Mouse (Mus musculus): Measurements from ENCODE around the gene Pccb.
A peak's percentile ranks its signal among the peaks of the same experiment; 100 is the strongest.

The Pccb gene

DNA sequence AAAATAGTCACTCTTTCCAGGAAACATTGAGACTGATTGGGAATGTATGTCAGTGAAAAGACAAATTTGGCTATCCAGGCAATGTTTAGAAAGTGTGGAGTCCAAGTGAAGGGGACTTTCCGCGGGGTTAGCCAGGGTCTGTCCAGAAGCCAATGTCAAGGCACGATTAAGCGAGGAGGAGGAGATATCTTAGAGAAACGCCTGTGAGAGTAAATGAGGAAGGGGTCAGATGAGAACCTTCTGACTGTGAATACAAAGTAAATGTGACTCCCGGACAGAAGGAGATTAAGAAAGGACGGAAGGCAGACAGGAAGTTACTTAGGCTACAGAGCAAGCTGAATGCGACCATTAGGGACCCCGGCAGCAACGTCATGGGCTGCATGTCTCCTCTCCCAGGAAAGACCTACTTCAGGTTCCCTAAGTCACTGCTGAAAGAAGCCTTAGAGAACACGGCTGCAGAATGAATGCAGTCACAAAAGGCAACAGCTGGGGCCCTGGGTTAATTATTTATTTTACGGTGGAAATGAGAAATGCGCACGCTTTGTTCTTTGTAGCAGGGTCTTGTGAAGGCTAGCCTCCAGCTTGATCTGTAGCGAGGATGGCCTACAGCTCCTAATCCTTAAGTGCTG is 11.1 kb upstream of the Pccb start:
- no peak for DNase-seq (ENCODE audit: low spot score in 2 of 2)

- no peak for DNase-seq (ENCODE audit: low spot score in 2 of 2)
Measured at GRCm38 (mm10) chr9:101042249-101042648, 7.6 kb upstream of the Pccb start.

- no peak for DNase-seq (ENCODE audit: low spot score in 2 of 2)
Measured at GRCm38 (mm10) chr9:101041508-101041907, 6.8 kb upstream of the Pccb start.

- DNase-seq (ENCODE audit: low spot score in 2 of 2), result no peak
Measured at GRCm38 (mm10) chr9:101038634-101039033, 3.9 kb upstream of the Pccb start.

DNA sequence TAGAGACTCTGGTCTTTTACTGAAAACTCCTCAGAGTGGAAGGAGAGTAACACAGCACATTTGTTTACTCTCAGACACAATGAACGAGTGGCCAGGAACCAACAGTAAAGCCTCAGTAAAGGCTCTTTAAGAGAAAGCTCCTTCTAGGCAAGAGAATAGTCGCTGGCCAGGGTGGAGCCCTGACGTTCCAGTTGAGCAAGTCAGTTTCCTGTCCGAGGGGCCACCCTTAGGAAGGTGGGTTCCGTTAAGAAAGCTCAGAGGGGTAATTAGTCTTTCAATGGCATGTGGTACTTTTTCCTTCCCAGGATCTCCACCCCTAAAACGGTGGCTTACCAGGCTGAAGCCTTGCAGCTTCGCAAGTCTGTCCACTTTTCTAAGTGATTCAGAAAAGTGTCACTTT is 2.7 kb upstream of the Pccb start:
- no peak for DNase-seq (ENCODE audit: low spot score in 2 of 2)

DNA sequence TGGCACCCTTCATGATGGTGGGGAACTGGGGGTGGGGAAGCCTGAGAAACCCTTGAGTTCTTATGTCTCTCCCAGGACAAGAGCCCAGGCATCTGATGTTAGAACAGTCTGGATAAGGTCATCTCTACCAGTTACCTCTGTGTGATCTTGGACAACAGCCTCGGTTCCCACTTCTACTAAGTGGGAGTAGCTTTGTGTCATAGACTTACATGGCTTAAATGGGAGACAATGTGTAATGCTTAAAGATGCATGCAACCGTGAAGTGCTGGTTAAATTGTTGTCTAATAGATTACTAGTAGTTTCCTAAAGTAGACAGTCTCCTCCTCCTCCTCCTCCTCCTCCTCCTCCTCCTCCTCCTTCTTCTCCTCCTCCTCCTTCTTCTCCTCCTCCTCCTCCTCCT is 2.2 kb upstream of the Pccb start:
- no peak for DNase-seq (ENCODE audit: low spot score in 2 of 2)

- DNase-seq (ENCODE audit: low spot score in 2 of 2), result no peak
Measured at GRCm38 (mm10) chr9:101035836-101036596, 1.3 kb upstream of the Pccb start.

DNA sequence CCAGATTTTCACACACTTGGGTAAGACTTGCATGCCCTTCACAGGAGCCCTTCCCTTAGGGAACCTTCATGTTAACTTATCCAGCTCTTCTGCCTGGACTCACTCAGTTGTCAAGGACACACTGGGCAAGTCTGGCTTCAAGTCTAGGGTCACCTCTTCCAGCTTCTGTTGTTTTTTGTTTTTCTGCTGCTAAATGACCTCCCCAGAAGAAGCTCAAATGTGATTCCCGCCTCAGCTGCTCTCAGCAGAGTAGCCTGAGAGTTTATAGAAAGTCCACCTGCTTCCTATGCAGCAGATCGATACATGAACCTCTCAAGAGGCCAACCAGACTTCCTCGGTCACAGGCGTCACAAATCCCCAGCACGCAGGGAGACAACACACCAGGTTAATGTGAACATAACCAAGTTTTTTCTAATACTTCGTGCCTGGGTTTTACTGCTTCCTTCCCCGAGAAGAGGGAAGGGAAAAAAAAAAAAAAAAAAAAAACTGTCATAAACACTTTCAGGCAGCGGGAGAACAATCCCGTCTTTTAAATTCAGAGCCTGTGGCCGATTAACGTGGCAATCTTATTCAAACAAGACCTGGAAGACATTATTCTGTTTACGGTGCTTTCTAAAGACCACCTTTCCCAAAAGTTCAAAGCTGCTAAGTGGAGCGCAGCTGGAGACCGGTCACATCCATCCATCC is 794 bp downstream of the Pccb start:
- DNase-seq (ENCODE audit: low spot score in 2 of 2), result no peak

DNA sequence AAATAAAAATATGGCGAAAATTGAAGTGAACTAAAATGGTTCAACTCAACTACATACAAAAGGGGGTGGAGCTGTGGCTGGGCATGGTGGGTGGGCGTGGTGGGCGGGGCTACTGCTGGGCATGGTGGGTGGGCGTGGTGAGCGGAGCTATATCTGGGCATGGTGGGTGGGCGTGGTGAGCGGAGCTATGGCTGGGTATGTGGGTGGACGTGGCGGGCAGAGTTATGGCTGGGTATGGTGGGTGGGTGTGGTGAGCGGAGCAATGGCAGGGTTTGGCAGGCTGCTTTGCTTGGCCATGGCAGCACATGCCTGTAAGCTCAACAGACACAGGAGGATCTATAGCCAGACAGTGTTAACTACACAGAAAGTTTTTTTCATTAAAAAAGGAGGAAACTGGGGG is 15.9 kb downstream of the Pccb start:
- DNase-seq (ENCODE audit: low spot score in 2 of 2), result no peak

DNA sequence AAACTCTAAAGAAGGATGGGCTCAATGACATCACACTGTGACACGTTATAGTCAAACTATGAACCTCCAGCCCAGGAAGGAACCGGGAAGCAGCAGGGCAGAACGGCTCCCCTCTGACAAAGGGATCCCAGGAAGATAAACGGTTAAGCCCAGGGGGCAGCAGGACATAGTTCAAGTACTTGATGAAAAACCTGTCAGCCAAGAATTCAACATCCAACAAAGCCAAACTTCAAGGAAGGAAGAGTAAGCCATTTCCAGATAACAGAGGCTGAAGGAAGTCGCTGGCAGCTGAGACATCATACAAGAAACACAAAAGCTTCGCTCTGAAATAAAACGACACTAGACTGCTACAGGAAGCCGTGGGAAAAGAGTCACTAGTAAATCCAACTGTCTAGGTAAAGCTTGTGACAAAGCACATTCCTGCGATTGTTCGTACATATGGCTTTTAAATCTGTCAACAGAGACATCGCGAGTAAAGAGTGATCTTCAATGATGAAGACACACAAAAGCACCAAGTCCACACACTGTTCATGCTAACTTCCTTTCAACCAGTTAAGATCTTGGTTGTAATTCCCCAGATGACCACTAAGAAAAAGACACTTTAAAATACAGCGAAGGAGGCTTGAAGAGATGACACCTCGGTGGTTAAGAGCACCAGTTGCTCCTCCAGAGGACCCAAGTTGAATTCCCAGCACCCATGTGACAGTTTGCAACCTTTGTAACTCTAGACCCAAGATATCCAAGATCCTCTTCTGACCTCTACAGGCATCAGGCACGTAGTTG is 16.8 kb downstream of the Pccb start:
- no peak for DNase-seq (ENCODE audit: low spot score in 2 of 2)

DNA sequence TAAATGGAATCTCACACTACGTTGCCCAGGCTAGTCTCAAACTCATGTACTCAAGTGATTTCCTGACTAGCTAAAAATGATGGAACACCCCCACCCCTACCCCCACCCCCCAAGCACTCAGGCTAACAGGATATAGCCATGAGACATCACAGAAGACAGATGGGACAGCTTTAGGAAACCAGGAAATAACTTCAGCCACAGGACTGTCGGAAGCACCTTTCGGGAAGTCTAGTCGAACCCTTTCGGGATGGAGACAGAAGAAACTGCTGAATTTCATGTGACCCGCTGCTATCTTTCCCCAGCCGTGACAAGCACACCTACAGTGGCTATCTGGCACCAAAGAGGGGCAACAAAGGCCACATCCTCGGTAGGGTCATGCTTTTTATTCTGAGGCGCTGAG is 19.4 kb downstream of the Pccb start:
- DNase-seq (ENCODE audit: low spot score in 2 of 2), result no peak

DNA sequence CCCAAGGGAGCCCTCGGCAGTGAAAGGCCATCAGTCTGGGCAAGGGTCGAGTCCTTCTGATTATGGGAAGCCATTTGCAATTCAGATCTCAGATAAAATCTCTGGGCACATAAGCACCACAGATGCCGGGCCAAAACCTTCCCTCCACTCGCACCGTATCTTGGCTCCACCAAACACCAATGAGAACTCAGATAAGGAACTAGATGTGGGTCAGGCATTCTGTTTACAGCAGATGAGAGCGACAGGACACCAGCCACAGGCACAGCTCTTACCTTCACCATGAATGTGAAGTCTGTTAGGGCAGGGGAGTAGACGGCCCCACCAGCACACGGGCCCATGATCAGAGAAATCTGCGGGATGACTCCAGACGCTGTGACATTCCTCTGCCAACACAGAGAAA is 22.3 kb downstream of the Pccb start:
- DNase-seq (ENCODE audit: low spot score in 2 of 2), result no peak

GRCm38 (mm10) chr9:101005866-101006265 is 28.8 kb downstream of the Pccb start:
- DNase-seq (ENCODE audit: low spot score in 2 of 2), result no peak

GRCm38 (mm10) chr9:101003302-101003701 is 31.4 kb downstream of the Pccb start:
- DNase-seq (ENCODE audit: low spot score in 2 of 2), result no peak

DNA sequence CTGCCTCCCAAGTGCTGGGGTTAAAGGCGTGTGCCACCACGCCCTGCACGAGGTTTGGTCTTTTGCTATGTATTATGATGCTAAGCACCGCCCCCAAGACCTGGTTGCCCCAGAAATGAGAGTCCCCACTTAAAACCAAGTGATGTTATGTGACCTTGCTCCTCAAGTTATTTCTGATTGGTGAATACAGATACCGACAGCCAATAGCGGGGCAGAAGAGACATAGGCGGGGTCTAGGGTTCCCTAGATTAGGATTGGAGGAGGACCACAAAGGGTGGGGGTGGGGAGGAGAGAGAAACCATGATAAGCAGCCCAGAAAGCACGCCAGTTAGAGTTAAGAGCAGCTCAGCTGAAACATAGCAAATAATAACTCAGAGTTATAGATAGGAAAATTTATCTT is 31.9 kb downstream of the Pccb start:
- DNase-seq (ENCODE audit: low spot score in 2 of 2), result no peak

DNA sequence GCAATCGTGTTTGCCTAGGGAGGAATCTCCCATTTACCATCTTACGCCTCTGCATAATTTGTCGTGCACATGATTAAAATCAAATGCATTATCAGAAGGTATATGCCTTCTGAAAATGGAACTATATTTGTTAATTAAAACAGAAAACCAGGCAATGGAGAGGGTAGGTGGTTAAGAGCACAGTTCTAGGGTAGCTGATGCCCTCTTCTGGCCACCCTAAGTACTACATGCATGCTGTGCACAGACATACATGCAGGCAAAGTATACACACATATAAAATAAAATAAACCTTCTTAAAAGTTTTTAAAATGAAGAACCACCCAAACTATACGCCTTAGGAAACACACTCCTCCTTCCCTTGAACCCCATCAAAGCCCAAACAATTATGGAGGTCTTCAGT is 32.6 kb downstream of the Pccb start:
- peak in 1 of 2 experiments; percentile 23 for DNase-seq (ENCODE audit: low spot score in 2 of 2)

DNA sequence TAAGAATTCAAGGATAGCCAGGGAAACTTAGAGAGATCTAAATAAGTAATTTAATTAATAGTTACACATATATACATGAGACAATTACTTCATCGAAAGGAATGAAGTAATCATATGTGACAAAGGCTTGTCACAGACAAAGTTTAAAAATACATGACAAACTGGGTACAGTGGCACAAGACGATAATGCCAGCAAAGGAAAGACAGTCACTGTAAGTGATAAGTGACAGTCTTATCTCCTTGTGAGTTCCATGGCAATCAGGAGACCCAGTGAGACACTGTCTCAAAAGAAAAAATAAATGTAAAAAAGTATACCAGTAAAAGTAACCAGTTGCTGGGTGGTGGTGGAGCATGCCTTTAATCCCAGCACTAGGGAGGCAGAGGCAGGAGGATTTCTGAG is 37.6 kb downstream of the Pccb start:
- DNase-seq (ENCODE audit: low spot score in 2 of 2), result no peak

DNA sequence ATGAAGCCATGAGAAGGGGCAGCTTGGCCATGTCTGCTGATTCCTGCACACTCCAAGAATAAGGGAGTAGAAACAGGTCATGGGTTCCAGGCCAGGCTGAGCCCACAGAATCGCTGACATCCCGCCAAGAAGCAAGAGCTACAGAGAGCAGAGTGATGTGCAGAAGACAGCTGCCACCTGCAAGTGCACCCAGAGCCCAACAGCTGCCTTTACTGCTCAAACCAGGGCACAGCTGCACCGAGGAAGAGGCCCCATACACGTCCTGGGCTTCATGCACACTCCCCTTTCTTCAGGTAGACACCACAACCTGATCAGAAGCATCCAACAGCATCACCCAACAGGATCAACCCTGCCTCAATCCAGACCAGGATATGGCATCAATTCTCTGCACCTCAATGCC is 40.8 kb downstream of the Pccb start:
- DNase-seq (ENCODE audit: low spot score in 2 of 2), result no peak

DNA sequence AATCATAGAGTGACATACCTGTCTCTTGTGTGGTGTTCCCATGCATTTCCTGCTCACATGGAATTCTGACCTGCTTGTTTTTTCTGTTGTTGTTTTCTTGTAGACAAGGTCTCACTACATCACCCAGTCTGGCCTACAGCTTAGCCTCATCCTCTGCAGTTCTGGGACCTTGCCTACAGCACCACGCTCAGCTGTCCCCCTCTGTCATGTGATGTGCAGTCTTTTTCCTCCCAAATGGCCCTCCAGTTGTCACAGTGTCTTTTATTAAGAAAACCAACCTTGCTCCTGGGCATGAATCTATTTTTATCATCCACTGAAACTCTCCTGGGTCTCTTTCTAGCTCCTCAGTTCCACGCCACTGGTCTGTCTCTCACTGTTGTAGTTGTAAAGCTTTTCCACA is 42.5 kb downstream of the Pccb start:
- no peak for DNase-seq (ENCODE audit: low spot score in 2 of 2)

GRCm38 (mm10) chr9:100991321-100991720 is 43.4 kb downstream of the Pccb start:
- DNase-seq (ENCODE audit: low spot score in 2 of 2), result no peak

DNA sequence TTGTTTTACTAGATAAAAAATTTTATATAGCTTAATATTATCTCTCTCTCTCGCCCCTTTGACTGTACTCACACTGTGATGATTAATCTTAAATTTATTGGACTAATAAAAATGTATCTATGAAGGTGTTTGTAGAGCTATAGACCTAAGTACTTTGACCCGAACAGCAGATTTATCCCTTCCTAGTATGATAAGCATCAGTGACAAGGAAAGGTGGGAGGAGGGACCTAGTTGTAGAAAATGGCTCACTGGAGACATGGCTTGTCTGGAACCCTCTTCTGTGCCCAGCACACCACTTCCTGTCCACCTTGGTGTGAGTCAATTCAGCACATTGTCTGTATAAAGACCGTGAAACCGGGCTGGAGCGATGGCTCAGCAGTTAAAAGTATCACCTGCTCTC is 44.1 kb downstream of the Pccb start:
- no peak for DNase-seq (ENCODE audit: low spot score in 2 of 2)

DNA sequence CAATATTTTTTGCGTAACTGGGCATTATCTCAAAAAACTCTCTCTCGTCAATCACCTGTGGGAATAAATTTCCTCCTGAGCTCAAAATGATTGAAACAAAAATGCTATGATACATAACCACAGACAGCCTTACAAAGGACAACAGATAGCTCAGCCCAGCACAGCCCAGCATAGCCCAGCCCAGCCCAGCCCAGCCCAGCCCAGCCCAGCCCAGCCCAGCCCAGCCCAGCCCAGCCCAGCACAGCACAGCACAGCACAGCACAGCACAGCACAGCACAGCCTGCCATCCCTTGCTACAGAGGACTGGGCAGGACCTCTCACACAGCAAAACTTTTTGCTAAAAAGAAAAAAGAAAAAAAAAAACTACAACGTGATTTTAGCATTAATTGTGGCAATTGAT is 46.8 kb downstream of the Pccb start:
- no peak for DNase-seq (ENCODE audit: low spot score in 2 of 2)
